Mouse (Mus musculus) ES-E14 (cell line): ENCODE data around the gene Fastkd5. TPM values are rescaled to one million over a fixed set of nuclear protein-coding genes. Genes with fewer than 3 reads are reported as not detected.

Experiments used
- DNase-seq: peaks from one replicate; pipeline ENCODE4 v3.0.0-alpha.2; 2013; ENCODE audit warnings: low read depth, low spot score
- H3K27ac ChIP-seq: 2 replicates; pipeline ENCODE4 v1.5.1; 2012; ENCODE audit warnings: low read depth, mild to moderate bottlenecking, low read length, moderate library complexity, mixed read lengths; ENCODE audit not compliant: poor library complexity, insufficient read depth, severe bottlenecking
- H3K36me3 ChIP-seq: 2 replicates; pipeline ENCODE4 v1.6.1; 2012; ENCODE audit warnings: mild to moderate bottlenecking, low read length, moderate library complexity, mixed read lengths; ENCODE audit not compliant: control insufficient read depth, poor library complexity, insufficient read depth, severe bottlenecking
- H3K4me1 ChIP-seq, 2 experiments: fragments of 150-350 bp in 1 of 2; sonication (generic) in 1 of 2; 2 replicates each; pipeline ENCODE4 v1.6.1; 2012; ENCODE audit warnings: low read length in 2 of 2, mild to moderate bottlenecking in 1 of 2, mixed read lengths in 1 of 2; ENCODE audit not compliant: control insufficient read depth in 2 of 2, insufficient read depth in 2 of 2, poor library complexity in 1 of 2
- H3K4me3 ChIP-seq, 2 experiments: fragments of 150-350 bp in 1 of 2; sonication (generic) in 1 of 2; 2 replicates each; pipeline ENCODE4 v1.5.1; 2012; ENCODE audit warnings: low read length in 2 of 2, low read depth in 1 of 2, mild to moderate bottlenecking in 1 of 2, mixed read lengths in 1 of 2; ENCODE audit not compliant: insufficient read depth in 1 of 2, poor library complexity in 1 of 2, severe bottlenecking in 1 of 2
- H3K9ac ChIP-seq: 2 replicates; pipeline ENCODE4 v1.6.1; 2012; ENCODE audit warnings: low read depth, mild to moderate bottlenecking, low read length, mixed read lengths; ENCODE audit not compliant: poor library complexity, insufficient read depth, severe bottlenecking
- H3K9me3 ChIP-seq: fragments of 150-350 bp; sonication (generic); 2 replicates; pipeline ENCODE4 v1.6.1; 2012; ENCODE audit warnings: low read depth, mild to moderate bottlenecking, low read length; ENCODE audit not compliant: control insufficient read depth, insufficient read depth
- CHD2 ChIP-seq: IDR thresholded peaks from 2 replicates; pipeline ENCODE4 v1.6.1; 2014; ENCODE audit warnings: mild to moderate bottlenecking, low read depth, low read length, inconsistent platforms
- HCFC1 ChIP-seq: IDR thresholded peaks from 2 replicates; pipeline ENCODE4 v1.6.1; 2012; ENCODE audit warnings: low read length, inconsistent platforms, borderline replicate concordance; ENCODE audit not compliant: insufficient read depth
- MAFK ChIP-seq: IDR thresholded peaks from 2 replicates; pipeline ENCODE4 v1.6.1; 2014; ENCODE audit warnings: mild to moderate bottlenecking, low read depth, low read length, inconsistent platforms; ENCODE audit not compliant: insufficient read depth
- ZC3H11A ChIP-seq: IDR thresholded peaks from 2 replicates; pipeline ENCODE4 v1.6.1; 2012; ENCODE audit warnings: low read depth, mild to moderate bottlenecking, inconsistent platforms, low read length, borderline replicate concordance
- ZNF384 ChIP-seq: IDR thresholded peaks from 2 replicates; pipeline ENCODE4 v1.6.1; 2012; ENCODE audit warnings: low read depth, low read length, inconsistent platforms
- in situ Hi-C, 2 experiments: fragments of 600-800 bp; cut with MboI; formaldehyde crosslinking; loops; one replicate each; pipeline ENCODE4 v1.15.1; 2025; ENCODE audit warnings: low sequenced_read_pairs in 2 of 2, inconsistent platforms in 1 of 2; ENCODE audit not compliant: unreplicated experiment in 2 of 2
- total RNA-seq: library from RNA; depleted of rRNA; stranded (reverse); fragments of 300-350 nt; gene quantifications from 2 replicates; pipeline ENCODE4 v1.2.3, GENCODE M21; 2012

Fastkd5 gene
- total RNA-seq, 1 experiment, result 22.0 TPM

DNA sequence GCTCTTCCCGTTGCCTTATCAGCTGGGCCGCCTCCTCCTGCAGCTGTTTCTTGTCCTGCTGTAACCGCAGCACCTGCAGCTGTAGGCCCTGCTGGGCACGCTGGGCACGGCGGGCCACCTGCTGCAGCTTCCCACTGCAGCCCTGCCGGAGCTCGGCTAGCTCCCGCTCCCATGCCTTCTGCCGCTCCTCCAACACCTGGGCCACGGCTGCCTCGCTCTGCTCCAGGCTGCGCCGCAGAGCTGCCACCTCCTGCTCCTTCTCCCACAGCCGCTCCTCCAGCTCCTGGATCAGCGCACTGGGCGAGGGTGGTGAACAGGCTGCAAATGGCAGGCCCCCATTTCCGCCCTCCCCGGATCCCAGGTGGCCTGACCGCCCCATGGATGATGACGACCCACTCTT, 6.0 kb upstream of the Fastkd5 start:
- H3K27ac ChIP-seq, result no peak overlapping the region
- peak overlapping the region; percentile 49 to 57 for H3K4me3 ChIP-seq
- H3K4me1 ChIP-seq, result peaks cover 4 to 30% of the 10 kb centered on the region in 2 experiments; a peak in 1 of 4 replicates

DNA sequence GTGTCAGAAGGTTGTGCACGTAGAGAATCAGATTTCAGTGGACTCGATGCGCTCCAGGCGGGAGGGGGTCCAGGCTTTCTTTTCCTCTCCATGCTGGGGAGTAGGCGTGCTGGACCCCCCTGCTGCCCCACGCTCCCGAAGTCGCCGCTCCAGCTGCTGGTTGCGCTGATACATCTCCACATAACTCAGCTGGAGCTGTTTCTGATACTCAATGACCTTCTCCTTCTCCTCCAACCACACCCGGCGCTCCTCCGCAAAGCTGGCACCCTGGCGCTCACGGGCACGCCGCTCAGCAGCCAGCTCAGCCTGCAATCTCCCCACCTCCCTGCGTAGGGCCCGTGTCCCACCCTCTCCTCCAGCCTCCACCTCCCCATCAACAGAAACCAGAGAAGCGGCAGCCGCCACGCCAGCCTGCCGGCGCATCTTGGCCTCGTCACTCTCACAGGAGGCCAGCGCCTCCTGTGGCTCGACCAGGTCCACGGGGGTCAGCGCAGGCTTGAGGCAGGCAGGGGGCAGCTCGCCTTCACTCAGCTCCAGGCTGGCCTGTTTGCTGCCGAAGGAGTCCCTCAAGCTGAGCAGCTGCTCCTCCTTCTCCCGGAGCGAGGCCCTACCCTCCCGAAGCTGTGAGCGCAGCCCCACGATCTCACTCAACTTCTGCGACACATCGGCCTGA, 5.0 kb upstream of the Fastkd5 start:
- Histone ChIP-seq H3K9me3 (no peaks in the 10 kb centered on the region), H3K9ac (0 out of 2 replicates have a peak overlapping the region, but pooled peaks have one; percentile 21), H3K4me3 (peak overlapping the region; percentile 47 to 49), H3K36me3 (no peaks in the 10 kb centered on the region), H3K4me1 (peaks cover 7 to 30% of the 10 kb centered on the region in 2 experiments; a peak in 2 of 4 replicates), H3K27ac (no peak overlapping the region)
- TF ChIP-seq MAFK (no peak), ZC3H11A (no peak), CHD2 (no peak), HCFC1 (no peak), ZNF384 (no peak)
- DNase-seq, result no peak
- in situ Hi-C loops, result no loop called here

More for the DNA sequence above, 6.0 kb upstream of the Fastkd5 start:
- in situ Hi-C loops, result no loop called here
- no peaks in the 10 kb centered on the region for H3K9me3 ChIP-seq
- no peak for TF ChIP-seq ZC3H11A
- H3K9ac ChIP-seq, result 0 out of 2 replicates have a peak overlapping the region, but pooled peaks have one; percentile 16
- DNase-seq, result no peak
- no peaks in the 10 kb centered on the region for H3K36me3 ChIP-seq

DNA sequence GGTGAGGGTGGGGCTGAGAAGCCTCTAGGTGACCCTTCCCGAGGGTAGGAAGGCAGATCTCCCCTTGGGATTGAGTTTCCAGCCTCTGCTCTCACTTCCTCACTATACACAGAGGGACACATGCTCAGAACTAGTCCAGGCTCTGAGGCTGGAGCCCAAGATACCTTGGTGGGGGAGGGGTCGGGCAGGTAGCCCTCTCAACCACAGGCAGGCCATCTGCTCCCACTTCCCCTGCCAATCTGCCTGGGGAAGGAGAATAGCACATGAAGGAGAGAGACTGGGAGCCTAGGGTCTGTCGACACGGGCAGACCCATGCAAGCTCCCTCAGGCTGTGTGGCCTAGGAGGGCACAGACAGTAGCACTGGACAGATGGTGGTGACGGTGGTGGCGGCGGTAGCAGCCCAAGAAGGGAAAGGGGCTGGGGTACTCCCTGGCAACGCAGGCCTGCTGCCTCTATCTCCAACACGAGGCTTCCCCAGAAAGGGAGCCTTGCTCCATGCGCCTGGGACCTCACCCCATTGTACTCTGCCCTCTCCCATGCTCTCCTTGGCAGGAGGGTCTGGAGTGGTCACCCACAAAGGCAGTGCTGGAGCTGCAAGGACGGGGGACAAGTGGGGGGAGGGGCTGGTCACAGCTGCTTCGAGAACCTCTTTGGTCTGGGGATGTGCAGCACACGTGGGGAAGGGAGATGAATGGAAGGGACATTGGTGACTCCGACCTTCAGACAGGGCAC, 4.3 kb upstream of the Fastkd5 start:
- Histone ChIP-seq H3K4me1 (peaks cover 7 to 30% of the 10 kb centered on the region in 2 experiments; a peak in 2 of 4 replicates), H3K4me3 (peak overlapping the region; percentile 47 to 49; a peak in 3 of 4 replicates), H3K36me3 (no peaks in the 10 kb centered on the region), H3K9me3 (no peaks in the 10 kb centered on the region), H3K27ac (no peak overlapping the region), H3K9ac (0 out of 2 replicates have a peak overlapping the region, but pooled peaks have one; percentile 21)
- in situ Hi-C loops, result no loop called here
- no peak for TF ChIP-seq ZC3H11A
- TF ChIP-seq ZNF384, result no peak
- no peak for DNase-seq

DNA sequence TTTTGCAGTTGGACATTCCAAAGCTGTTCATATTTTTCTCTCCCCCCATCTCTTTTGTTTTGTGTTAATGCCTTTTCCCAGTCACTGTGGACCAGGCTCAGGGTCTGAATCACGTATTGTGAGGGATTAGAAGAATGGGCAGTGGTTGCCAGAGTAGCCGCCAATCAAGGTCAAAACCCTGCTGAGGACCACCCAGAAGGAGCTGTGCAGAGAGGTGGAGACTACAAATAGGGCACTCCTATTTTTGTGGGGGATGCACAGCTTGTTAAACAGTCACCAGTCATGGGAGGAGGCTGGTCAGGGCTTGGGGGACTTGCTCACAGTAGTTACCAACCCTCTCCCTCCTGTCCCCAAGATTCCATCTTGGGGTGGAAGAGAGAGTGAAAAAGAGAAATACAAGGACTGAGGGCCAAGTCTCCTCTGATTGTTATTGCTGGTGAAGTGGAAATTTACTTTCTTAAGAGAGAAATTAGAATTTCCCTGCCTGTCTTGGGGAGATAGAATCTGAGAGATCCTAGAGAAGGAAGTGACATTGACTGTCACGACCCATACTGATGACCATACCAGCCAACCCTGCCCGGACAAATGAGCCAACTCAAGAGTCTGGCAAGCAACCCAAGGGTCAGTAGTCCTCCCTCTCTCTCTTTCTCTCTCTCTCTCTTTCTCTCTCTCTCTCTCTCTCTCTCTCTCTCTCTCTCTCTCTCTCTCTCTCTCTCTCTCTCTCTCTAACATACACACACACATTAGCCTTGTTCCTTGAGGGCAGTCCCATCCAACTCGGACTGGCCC, 3.3 kb upstream of the Fastkd5 start:
- Histone ChIP-seq H3K9ac (no peak overlapping the region), H3K9me3 (no peaks in the 10 kb centered on the region), H3K4me3 (no peak overlapping the region), H3K4me1 (peaks cover 7 to 29% of the 10 kb centered on the region in 2 experiments; a peak in 3 of 4 replicates), H3K36me3 (peaks cover 1% of the 10 kb centered on the region; the same call in 1 of the 2 replicates), H3K27ac (no peak overlapping the region)
- in situ Hi-C loops, result no loop called here
- TF ChIP-seq HCFC1 (no peak), MAFK (no peak), CHD2 (no peak)
- no peak for DNase-seq
